Mouse (Mus musculus): ENCODE data around the gene Gpank1.
"Not testable (repeated sequence)": the region's sequence is repeated elsewhere in the genome, so short reads cannot be mapped to it uniquely, and the experiment has no call there.

The Gpank1 gene

DNA sequence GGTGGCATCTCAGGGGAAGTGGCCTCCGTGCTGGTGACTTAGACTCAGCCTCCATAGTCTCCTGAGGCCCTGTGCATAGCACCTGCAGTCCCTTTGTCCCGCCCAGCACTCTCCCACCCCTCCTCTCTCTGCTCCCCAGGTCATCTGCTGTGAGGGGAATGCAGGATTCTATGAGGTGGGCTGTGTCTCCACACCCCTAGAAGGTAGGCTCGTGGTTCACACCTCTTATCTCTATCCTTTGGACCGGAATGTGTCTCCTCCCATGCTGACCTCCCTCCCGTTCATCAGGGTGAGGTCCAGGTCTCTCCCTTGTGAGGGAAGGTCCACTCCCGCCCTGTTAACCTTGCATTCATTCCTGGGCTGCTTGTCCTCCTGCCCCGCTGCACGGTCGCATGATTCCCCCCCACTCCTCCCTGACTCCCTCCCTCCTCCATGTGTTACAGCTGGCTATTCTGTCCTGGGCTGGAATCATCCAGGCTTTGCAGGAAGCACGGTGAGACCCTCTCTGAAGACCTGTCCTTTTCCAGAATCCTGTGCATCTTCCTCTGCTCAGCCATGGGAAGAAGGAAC, 21.0 kb upstream of the Gpank1 start:
- peak; percentile 61 for DNase-seq

DNA sequence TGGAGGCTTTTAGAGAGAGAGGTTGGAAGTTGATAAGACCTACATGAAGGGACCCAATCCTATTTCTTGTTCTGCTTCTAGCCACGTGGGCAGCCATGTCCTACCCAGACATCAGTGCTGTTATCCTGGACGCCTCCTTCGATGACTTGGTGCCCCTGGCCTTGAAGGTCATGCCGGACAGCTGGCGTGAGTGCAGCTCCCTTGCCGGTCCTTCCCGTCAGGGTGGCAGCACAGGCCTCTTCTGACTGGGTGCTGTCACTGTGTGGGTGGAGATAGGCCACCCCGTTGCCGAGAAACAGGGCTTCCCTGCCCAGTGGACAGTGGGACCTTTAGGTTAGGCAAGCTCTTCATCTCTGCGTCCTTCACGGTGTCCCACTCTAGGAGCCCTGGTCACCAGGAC, 20.1 kb upstream of the Gpank1 start:
- no peak for DNase-seq

DNA sequence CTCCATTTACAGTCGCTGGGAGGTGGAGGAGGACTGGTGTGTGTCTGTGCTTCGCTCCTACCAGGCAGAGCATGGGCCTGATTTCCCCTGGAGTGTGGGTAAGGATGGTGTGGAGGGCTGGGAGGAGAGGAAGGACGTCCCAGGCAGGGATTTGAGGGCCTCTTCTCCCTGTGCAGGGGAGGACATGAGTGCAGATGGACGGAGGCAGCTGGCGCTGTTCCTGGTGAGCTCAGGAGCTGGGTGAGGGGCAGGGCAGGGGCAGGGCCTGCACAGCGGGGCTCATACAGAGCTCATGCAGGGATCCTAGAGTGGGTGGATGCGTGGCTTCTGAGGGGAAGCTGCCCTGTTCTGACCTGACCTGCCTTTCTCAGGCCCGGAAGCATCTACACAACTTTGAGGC, 19.0 kb upstream of the Gpank1 start:
- DNase-seq, result no peak

DNA sequence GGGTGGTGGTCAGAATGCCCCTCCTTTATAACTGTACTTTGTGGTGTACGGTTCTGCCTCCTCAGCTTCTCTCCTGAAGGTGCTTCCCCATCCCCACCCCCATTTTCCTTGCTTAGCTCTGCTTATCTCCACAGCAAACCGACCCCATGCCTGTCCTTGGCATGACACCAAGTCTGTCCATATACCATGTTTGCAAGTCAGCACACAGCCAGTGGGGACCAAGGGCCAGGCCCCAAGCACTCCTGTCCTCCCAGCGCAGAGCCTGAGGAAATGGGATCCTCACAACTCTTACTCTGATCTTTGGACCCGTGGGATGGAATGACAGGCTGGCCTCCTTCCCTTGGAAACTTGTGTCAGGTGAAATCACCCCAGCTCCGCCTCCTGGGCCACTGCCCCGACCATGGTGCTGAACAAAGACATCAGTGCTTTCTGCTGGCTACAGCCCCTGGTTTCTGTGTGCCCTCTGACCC, 18.0 kb upstream of the Gpank1 start:
- peak; percentile 69 for DNase-seq

DNA sequence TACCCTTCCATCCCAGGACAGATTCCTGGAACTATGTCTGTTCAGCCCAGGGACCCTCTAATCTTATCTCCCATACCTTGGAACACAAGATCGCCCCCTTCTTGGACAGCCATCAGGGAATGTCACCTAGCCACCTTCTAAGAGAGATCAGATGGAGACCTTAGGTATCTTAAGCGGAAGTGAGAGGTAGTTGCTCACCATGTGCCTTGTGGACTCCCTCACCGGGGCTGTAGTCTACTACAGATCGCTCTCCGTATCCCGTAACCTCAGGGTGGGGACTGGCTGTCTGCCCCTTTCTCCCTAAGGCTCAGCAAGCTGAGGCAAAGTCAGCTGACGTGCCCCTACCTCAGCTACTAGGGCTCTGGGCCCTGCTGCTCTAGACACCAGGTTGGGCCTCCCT, 17.2 kb upstream of the Gpank1 start:
- no peak for DNase-seq

DNA sequence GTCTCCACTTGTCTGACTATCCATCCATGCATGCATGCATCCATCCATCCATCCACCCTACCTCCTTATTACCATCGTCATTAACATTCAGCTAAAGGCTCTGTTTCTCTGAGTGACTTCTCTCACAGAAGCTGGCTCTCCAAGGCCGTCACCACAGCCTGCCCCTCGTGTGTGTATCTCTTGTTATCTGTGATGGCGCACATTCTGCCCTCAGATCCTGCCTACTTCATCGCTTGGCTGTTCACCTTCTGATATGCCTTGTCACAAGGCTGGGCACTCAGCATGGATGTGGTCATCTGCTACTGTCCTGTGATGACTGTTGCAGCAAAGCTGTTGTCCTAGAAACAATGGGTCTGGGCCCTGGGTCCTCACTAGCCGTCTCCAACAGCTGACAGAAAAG, 16.5 kb upstream of the Gpank1 start:
- no peak for DNase-seq

DNA sequence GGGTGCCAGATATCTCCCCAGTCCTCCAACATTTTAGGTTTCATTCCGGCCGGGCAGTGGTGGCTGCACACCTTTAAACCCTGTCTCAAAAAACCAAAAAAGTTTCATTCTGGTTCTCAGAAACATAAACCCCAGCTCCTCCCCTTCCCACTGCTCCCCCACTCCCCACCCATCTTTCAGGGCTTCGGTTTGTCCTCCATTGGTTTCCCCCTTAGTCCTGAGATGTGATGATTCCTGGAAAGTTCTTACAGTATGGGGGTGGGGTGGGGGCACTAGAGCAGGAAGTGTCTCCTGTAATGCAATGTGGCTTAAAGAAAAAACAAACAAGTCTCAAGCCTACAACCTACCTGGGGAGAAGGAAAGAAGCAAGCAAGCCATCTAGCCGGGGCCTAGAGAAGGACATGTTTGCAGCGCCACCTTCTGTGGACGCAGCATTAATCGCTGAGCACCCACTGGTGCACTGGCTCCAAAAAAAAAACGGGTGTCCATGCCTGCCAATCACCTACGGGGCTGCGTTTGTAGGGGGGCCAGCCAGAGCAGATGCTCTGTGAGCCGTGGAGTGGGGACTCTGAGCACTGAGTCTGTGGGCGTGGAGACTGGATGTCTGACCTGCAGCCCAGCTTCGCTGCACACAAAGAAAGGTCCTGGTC, 15.4 kb upstream of the Gpank1 start:
- DNase-seq, result peak; percentile 73

DNA sequence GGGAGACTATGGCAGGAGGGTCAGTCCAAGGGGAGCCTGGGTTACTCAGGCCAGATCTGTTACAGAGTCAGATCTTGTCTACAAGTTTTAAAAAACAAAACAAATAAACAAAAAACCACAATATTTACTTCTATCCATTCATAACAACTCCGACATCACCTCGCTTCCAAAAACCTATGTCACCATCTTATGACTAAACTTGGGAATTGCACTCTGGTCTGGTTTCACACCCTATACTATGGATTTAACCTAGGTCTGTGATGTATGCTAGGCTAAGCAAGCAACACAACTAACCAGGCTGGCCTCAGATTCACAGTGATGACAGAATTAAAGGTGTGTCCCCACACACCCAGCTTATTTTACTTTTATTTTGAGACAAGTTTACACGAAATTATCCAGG, 14.7 kb upstream of the Gpank1 start:
- DNase-seq, result no peak

DNA sequence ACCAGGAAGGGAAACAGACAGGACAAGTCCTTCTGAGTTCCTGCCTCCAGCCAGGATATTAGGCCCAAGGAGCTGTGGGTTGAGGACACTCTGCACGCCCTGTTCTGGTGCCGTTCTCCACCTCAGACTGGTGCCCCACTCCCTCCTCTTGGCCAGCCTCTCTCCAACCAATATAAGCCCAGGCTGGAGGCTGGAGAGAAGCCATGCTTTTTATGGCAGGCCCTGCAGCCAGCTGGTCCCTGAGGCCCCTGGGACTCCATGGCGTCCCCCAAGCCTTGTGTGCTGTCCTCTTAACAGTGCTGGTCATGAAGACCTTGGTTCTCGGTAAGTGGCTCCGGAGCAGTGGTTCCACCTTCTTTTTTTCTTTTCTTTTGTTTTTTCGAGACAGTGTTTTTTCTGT, 13.2 kb upstream of the Gpank1 start, which contains the start of gene Ly6g5c:
Gene Ly6g5c (plus strand): TSS at position 183 of the 400 bp plus-strand sequence.
- no peak for DNase-seq

DNA sequence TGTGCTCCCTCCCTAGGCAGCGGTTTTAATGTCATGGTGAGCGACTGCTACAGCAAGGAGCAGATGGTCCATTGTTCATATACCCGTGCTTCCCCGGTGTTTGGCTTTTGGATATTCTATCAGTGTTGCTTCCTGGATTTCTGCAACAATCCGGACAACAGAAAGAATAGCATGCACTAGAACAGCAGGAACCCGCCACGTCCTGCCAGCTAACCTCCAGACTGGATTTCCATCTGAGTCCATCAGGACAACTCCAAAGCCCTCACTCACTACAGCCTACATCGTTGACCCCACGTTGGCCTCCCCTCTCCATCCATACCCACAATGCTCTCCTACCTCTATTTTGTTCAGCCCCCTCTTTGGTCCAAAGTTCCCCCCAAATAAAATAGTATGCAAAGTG, 9.5 kb upstream of the Gpank1 start:
- no peak for DNase-seq

DNA sequence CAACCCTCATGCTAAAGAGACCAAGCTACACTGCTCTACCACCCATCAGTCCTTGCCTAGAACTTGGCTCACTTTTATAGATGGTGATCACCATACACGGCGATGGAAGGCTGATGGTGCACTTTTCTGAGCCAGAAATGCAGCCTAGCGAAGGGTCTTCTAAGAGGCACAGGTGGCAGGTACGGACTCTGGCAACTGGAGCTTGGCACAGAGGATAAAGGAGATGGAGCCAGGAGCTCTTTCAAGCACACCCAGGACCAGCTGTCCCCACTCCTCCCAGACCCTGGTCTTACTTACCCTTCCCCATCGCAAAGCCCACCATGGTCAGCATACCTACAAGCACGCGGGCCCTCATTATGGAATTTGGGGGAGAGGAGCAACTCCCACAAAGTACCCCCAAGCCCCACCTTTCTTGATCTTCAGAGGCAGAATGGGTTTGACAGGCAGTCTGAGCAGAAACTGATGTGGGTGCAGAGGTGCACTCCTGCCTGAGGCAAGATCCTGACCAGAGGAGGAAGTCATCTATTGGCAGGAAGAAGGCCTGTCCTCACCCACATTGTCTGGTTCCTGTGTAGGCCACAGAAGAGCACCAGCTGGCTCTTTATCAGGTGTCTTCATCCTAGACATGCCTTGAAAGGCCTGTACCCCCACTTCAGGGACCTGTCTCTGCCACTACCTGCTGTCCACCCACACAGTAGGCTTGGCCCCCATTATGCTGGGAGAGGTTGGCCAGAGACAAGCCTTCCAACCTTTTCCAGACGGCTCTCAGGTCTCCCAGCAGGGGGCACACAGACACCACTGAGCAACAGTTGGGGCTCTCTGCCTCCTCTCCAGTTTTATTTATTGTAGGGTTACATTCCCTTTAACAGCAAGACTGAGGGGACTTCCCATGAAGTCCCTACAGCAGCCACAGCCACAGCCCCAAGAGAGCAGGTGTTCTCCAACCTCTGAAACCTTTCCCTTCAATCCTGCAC, 5.9 kb upstream of the Gpank1 start, which contains the start of gene Ly6g5b:
Gene Ly6g5b (minus strand): TSS at position 383 of the 974 bp plus-strand sequence.
- peak; percentile 49 for DNase-seq

DNA sequence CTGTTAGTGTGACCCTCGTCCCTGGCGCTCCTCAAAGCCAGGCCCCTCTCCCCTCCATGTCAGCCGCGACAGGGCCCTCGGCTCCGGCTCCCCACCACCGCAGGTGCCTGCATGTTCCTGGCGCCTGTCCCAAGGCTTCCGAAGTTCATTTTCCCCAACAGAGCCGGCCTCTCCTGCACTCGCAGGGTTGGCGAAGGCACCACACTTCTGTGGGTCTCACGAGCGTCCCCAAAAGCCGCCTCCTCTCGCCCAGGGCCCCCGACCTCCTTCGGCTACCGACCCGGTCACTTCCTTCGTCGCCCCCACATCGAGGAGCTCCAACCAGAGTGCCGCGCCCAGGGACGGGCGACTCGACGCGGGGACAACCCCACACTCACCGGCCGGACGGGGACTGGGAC, 511 bp upstream of the Gpank1 start:
- DNase-seq, result peak; percentile 68

DNA sequence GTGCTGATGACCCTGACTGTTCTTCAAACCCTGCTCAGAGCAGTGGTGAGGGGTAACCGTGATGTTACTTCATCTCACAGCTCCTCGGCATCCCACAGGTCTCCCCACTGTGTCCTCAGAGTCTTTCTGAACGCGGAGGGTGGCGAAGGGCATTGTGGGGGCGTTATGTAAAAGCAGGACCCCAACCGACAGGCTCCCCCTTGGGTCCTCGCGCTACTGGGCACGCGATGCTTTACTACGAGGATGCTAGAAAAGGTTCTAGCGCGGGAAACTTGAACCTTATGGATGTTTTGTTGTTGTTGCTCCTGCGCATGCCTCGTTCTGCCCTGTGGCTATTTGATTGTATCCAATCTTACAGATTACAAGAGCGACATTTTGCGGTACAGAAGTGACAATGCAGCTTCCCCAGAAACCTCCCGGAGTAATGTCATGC, 632 bp downstream of the Gpank1 start, which contains the start of gene Csnk2b:
Gene Csnk2b (minus strand): TSS at position 183 of the 433 bp plus-strand sequence.
- peak; percentile 69 for DNase-seq

DNA sequence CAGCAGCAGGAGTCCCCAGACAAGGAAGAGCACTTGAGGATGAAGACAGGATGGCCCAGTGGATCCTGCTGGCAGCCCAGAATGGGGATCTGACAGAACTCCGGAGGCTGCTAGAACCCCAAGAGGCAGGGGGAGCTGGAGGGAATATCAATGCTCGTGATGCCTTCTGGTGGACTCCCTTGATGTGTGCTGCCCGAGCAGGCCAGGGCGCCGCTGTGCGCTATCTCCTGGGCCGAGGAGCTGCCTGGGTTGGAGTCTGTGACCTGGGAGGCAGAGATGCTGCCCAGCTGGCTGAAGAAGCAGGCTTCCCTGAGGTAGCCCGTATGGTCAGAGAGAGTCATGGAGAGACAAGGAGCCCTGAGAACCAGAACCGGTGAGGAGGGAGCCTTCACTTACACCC, 2.0 kb downstream of the Gpank1 start:
- DNase-seq, result not testable (repeated sequence)

DNA sequence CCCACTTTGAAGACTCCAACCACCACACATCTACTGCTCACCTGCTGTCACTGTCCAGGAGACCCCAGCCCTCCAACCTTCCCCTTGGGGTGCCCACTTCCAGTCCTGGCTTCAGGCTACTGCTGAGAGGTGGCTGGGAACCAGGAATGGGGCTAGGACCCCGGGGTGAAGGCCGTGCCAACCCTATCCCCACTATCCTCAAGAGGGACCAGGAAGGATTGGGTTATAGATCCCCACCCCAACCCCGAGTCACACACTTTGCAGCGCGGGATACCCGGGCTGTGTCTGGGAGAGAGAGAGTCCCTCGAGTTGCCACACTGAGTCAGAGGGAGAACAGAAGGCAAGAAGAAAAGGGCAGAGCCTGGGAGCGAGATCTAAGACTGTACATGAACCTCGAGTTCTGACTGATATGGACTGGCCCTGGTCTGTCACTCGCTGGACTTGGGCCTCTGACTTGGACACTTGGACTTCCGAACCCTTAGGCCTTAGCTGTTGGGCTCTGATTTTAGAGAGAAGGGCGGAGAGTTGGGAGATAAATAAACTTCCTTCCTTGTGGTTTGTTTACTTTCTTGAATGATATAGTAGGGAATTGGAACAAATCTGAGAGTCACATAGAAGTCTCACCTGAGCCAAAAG, 3.1 kb downstream of the Gpank1 start:
- DNase-seq, result not testable (repeated sequence)

DNA sequence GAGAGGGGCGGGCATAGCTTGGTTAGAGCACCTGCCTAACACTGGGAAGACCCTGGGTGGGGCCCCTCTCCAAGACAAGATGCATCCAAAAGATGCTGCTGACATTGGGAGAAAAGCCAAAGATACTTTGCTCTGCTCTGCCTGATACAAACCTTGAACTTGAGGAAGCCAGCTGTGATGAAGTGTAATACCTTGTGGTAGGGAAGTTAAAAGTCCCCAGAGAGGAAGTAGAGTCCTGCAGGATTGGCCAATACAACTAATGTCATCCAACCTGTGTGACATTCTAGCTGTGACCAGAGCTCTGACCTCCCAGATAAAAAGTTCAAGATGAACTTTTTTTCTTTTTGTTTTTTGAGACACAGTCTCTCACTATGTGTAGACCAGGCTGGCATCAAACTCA, 3.8 kb downstream of the Gpank1 start:
- no peak for DNase-seq

DNA sequence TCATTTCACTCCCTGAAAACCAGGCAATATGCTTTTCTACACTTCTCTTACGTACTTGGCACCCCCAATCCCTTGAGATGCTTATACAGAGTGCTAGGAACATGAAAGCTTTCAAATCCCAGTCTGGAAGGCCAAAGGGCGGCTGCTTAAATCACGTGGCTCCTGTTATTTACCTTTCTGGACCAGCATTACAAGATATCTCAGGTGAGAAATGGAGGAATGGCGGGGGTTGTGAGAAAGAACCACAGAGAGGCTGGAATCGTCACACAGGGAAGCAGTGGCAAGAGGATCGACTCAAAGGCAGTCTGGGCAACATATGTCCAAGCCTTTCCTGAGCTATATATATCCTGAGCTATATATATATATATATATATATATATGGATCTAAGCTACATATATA, 4.3 kb downstream of the Gpank1 start:
- no peak for DNase-seq

DNA sequence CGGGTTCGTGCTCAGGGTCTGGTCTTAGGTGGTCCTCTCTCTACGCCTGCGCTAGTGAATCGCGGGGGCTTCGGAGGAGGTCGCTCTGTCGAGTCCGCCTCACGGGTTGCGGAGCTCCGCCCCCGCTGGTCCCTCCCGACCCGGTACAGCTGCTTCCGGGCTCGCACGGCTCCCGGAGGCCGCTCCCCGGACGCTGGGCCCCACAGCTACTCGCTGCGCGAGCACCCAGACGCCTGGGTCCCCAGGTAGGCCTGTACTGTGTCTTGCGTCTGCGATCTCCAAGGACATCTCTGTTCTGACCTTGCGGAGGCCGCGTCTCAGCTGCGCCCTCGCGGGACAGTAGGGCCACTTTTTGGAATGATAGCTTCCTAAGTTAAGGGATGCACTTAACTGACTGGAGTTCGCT, 5.0 kb downstream of the Gpank1 start, which contains the start of gene D17H6S53E:
Gene D17H6S53E (plus strand): TSS at position 168 of the 406 bp plus-strand sequence.
- peak; percentile 87 for DNase-seq

DNA sequence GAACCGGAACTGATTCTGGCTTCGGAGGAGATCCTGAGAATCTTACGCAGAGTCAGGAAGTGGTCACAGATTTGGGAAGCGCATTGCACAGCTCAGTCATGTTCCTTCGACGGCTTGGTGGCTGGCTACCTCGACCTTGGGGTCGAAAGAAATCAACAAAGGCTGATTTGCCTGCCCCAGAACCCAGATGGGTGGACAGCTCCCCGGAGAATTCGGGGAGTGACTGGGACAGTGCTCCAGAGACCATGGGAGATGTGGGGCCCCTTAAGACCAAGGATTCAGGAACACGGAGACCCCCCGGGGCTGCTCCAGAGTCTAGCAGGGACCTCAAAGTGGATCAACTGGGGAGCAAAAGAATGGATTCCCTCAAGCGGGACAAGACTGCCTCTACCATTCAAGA, 5.8 kb downstream of the Gpank1 start:
- DNase-seq, result no peak

DNA sequence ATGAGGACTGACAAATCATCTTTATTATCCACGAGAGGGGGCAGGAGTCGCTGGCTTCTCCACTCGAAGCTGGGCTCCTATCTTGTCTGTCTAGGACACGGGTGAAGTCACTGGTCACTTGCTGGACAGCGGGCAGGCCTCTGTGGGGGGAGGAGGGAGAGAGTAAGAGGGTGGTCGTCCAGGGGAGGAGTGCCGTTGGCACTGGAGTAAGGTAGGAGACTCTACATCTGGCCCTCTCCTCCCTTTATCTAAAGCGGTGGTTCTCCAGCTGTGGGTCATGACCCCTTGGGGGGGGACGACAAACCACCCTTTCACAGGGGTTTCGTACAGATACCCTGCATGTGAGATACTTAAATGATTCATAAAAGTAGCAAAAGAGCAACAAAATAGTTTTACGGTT, 7.7 kb downstream of the Gpank1 start:
- no peak for DNase-seq

DNA sequence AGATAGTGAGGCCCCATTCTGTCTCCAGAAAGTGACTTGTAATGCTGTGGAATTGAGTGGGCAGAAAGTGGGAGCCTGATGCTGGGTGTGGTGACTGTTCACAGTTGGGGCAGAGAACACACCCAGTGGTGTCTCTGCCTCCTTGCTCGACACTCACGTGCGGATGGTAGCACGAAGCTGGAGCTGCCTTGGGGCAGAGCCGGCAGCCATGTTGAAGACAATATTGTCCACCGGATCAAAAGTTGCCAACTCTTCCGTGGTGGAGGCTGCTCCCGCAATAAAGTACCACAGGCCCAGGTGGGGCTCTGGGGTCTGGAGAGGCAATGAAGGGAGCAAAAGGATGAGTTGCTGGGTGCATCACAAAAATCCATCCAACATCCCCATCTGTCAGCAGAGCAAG, 9.8 kb downstream of the Gpank1 start:
- DNase-seq, result no peak

DNA sequence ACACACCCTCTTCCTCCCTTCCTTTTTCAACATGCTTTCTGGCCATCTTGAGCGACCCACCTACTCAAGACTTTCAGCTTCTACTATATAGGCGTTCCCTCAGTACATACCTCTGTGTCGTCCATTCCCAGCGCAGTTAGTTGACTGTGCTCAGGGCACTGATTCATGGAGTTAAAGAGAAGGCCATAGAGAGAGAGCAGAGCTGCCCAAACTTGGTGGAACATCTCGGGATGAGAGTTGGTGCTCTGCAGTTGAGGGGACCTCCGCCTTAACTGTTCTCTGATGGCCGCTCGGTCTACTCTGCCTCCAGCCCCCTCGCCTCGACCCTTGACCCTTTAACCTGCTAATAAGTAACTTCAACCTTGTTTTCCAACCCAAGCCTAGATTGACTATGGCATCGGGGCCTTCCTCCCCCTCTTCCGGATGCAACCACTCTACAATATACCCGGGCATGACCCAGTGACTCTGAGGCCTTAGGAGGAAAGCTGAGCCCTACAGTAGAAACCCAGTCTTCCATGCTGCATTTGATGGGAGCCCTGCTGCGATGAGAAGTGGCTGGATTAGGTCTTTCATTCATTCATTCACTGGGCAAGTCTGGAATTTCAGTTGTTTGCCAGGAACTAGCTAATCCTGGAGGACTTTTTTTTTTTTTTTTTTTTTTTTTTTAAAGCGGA, 10.4 kb downstream of the Gpank1 start, which contains the start of gene Apom:
Gene Apom (minus strand): TSS at position 551 of the 674 bp plus-strand sequence.
- no peak for DNase-seq

Data from kidney, postnatal 10 days (tissue).